Mouse (Mus musculus): ENCODE results near the gene Tmprss4. TPM values are rescaled to one million over a fixed set of nuclear protein-coding genes. Genes with fewer than 3 reads are reported as not detected.
A peak's percentile ranks its signal among the peaks of the same experiment; 100 is the strongest.

Gene Tmprss4
- total and polyA plus RNA-seq, 3 experiments: 0.82 TPM; not detected in 2

DNA sequence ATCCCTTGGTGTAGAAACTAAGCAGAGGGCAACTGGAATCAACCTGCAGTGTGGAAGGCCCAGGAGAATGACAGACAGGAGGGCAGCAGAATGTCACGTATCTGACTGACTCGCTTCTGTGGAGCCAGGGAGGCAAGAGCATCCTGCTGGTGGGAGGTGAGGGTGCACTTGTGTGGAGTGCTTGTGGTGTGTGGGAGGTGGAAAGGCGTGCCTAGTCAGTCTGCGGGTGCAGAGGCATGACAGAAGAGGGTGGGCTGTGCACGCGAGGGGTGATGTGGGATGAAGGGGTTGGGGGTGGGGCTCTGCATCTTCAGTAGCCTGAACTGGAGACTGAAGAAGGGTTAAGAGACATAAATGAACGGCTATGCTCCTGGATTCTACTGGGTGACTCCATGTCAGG, 50.5 kb downstream of the Tmprss4 start:
- 53% methylated on average over 7 of the region's 7 CpGs for WGBS

GRCm38 (mm10) chr9:45150933-45151332, 53.0 kb downstream of the Tmprss4 start:
- H3K36me3 ChIP-seq (ENCODE audit: control insufficient read depth, insufficient read depth, low read length): no peaks in the 10 kb centered on the region
- no peak overlapping the region for H3K9ac ChIP-seq (ENCODE audit: low read depth, low read length)
- TF ChIP-seq EP300 (IDR thresholded peaks at IDR 0.05; ENCODE audit: insufficient read depth, low read depth, low read length) (no peak), POLR2A (IDR thresholded peaks at IDR 0.05; ENCODE audit: insufficient read depth, low read depth, low read length) (no peak), CTCF (IDR thresholded peaks at IDR 0.05) (no peak)
- intact Hi-C loops (cut with DNase I): no loop called here
- no peaks in the 10 kb centered on the region for H3K79me2 ChIP-seq (replicated peaks; ENCODE audit: control insufficient read depth, insufficient read depth, low read length)
- H3K4me3 ChIP-seq: no peak overlapping the region
- WGBS: 63% methylated on average over 1 of the region's 1 CpGs
- no peak for DNase-seq
- no peaks in the 10 kb centered on the region for H3K4me1 ChIP-seq (ENCODE audit: control insufficient read depth, insufficient read depth, low read length)
- H3K27ac ChIP-seq: no peak overlapping the region
- H3K27me3 ChIP-seq (ENCODE audit: control insufficient read depth, insufficient read depth, low read length): no peaks in the 10 kb centered on the region; the same call in 1 of the 2 replicates

More for the DNA sequence above, 50.5 kb downstream of the Tmprss4 start:
- no peaks in the 10 kb centered on the region for H3K36me3 ChIP-seq (ENCODE audit: control insufficient read depth, insufficient read depth, low read length)
- H3K27me3 ChIP-seq (ENCODE audit: control insufficient read depth, insufficient read depth, low read length): no peaks in the 10 kb centered on the region
- no peak overlapping the region for H3K4me3 ChIP-seq
- intact Hi-C loops (cut with DNase I): no loop called here
- TF ChIP-seq POLR2A (IDR thresholded peaks at IDR 0.05; ENCODE audit: insufficient read depth, low read depth, low read length) (no peak), EP300 (IDR thresholded peaks at IDR 0.05; ENCODE audit: insufficient read depth, low read depth, low read length) (no peak), CTCF (IDR thresholded peaks at IDR 0.05) (no peak)
- H3K4me1 ChIP-seq (ENCODE audit: control insufficient read depth, insufficient read depth, low read length): no peaks in the 10 kb centered on the region
- DNase-seq: no peak
- no peak overlapping the region for H3K27ac ChIP-seq
- no peaks in the 10 kb centered on the region for H3K79me2 ChIP-seq (replicated peaks; ENCODE audit: control insufficient read depth, insufficient read depth, low read length)
- no peak overlapping the region for H3K9ac ChIP-seq (ENCODE audit: low read depth, low read length)

DNA sequence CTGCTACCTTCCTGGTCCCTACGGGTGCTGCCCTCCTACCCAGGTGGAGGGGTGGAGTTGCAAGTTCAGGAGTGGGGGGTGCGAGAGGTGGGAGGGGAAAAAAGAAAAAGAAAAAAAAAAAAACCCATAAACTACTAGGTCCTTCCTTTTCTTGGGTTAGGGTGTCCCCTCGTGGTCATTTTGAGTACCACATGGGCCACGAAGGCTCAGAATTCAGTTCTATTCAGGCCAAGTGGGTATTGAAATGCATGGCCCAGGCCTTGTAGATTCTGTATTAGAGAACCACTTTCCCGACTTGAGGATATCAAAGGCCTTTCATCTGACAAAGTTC, 57.7 kb downstream of the Tmprss4 start:
- TF ChIP-seq CTCF (IDR thresholded peaks at IDR 0.05) (peak; percentile 91; the same call in 1 of the 2 replicates), POLR2A (IDR thresholded peaks at IDR 0.05; ENCODE audit: insufficient read depth, low read depth, low read length) (no peak), EP300 (IDR thresholded peaks at IDR 0.05; ENCODE audit: insufficient read depth, low read depth, low read length) (0 out of 2 replicates have a peak, but pooled peaks have one; percentile 22)
- no peak overlapping the region for H3K4me3 ChIP-seq
- H3K27ac ChIP-seq: no peak overlapping the region
- H3K79me2 ChIP-seq (replicated peaks; ENCODE audit: control insufficient read depth, insufficient read depth, low read length): no peaks in the 10 kb centered on the region
- no peak overlapping the region for H3K9ac ChIP-seq (ENCODE audit: low read depth, low read length)
- DNase-seq: peak; percentile 40 to 71
- H3K27me3 ChIP-seq (ENCODE audit: control insufficient read depth, insufficient read depth, low read length): no peaks in the 10 kb centered on the region; the same call in 1 of the 2 replicates
- no peaks in the 10 kb centered on the region for H3K4me1 ChIP-seq (ENCODE audit: control insufficient read depth, insufficient read depth, low read length)
- H3K36me3 ChIP-seq (ENCODE audit: control insufficient read depth, insufficient read depth, low read length): no peaks in the 10 kb centered on the region
- intact Hi-C loops (cut with DNase I): loop anchor here (1.0 to 5.0 kb wide), 3 partner anchors 25 to 174 kb away; no protein-coding TSS in a partner anchor
- 0% methylated on average over 5 of the region's 5 CpGs for WGBS

- TF ChIP-seq EP300 (IDR thresholded peaks at IDR 0.05; ENCODE audit: insufficient read depth, low read depth, low read length) (no peak), CTCF (IDR thresholded peaks at IDR 0.05) (no peak), POLR2A (IDR thresholded peaks at IDR 0.05; ENCODE audit: insufficient read depth, low read depth, low read length) (no peak)
Observed at GRCm38 (mm10) chr9:45145533-45146266, 58.2 kb downstream of the Tmprss4 start.

GRCm38 (mm10) chr9:45142686-45143085, 61.2 kb downstream of the Tmprss4 start:
- Histone ChIP-seq H3K9ac (ENCODE audit: low read depth, low read length) (no peak overlapping the region), H3K27me3 (ENCODE audit: control insufficient read depth, insufficient read depth, low read length) (peaks cover 3% of the 10 kb centered on the region), H3K79me2 (replicated peaks; ENCODE audit: control insufficient read depth, insufficient read depth, low read length) (no peaks in the 10 kb centered on the region), H3K36me3 (ENCODE audit: control insufficient read depth, insufficient read depth, low read length) (no peaks in the 10 kb centered on the region), H3K27ac (no peak overlapping the region), H3K4me3 (no peak overlapping the region), H3K4me1 (ENCODE audit: control insufficient read depth, insufficient read depth, low read length) (no peaks in the 10 kb centered on the region)
- TF ChIP-seq POLR2A (IDR thresholded peaks at IDR 0.05; ENCODE audit: insufficient read depth, low read depth, low read length): no peak
- no peak for TF ChIP-seq EP300 (IDR thresholded peaks at IDR 0.05; ENCODE audit: insufficient read depth, low read depth, low read length)
- no peak for TF ChIP-seq CTCF (IDR thresholded peaks at IDR 0.05)
- intact Hi-C loops (cut with DNase I): no loop called here
- WGBS: 44% methylated on average over 3 of the region's 3 CpGs
- DNase-seq: no peak

More at GRCm38 (mm10) chr9:45145533-45146266, 58.2 kb downstream of the Tmprss4 start:
- WGBS: 9% methylated on average over 27 of the region's 27 CpGs
- H3K36me3 ChIP-seq (ENCODE audit: control insufficient read depth, insufficient read depth, low read length): no peaks in the 10 kb centered on the region
- intact Hi-C loops (cut with DNase I): loop anchor here (1.0 to 5.0 kb wide), 3 partner anchors 24 to 173 kb away; no protein-coding TSS in a partner anchor
- no peaks in the 10 kb centered on the region for H3K79me2 ChIP-seq (replicated peaks; ENCODE audit: control insufficient read depth, insufficient read depth, low read length)
- H3K27ac ChIP-seq: no peak overlapping the region
- no peaks in the 10 kb centered on the region; the same call in 1 of the 2 replicates for H3K27me3 ChIP-seq (ENCODE audit: control insufficient read depth, insufficient read depth, low read length)
- no peak for DNase-seq
- no peak overlapping the region for H3K4me3 ChIP-seq
- no peaks in the 10 kb centered on the region for H3K4me1 ChIP-seq (ENCODE audit: control insufficient read depth, insufficient read depth, low read length)
- no peak overlapping the region for H3K9ac ChIP-seq (ENCODE audit: low read depth, low read length)

GRCm38 (mm10) chr9:45140945-45141344, 62.9 kb downstream of the Tmprss4 start:
- 74% methylated on average over 7 of the region's 7 CpGs for WGBS

More at GRCm38 (mm10) chr9:45140945-45141344, 62.9 kb downstream of the Tmprss4 start:
- no peaks in the 10 kb centered on the region for H3K36me3 ChIP-seq (ENCODE audit: control insufficient read depth, insufficient read depth, low read length)
- peaks cover 3% of the 10 kb centered on the region for H3K27me3 ChIP-seq (ENCODE audit: control insufficient read depth, insufficient read depth, low read length)
- H3K79me2 ChIP-seq (replicated peaks; ENCODE audit: control insufficient read depth, insufficient read depth, low read length): no peaks in the 10 kb centered on the region
- intact Hi-C loops (cut with DNase I): no loop called here
- DNase-seq: no peak
- TF ChIP-seq CTCF (IDR thresholded peaks at IDR 0.05) (no peak), POLR2A (IDR thresholded peaks at IDR 0.05; ENCODE audit: insufficient read depth, low read depth, low read length) (no peak), EP300 (IDR thresholded peaks at IDR 0.05; ENCODE audit: insufficient read depth, low read depth, low read length) (no peak)
- no peaks in the 10 kb centered on the region for H3K4me1 ChIP-seq (ENCODE audit: control insufficient read depth, insufficient read depth, low read length)
- no peak overlapping the region for H3K4me3 ChIP-seq
- H3K9ac ChIP-seq (ENCODE audit: low read depth, low read length): no peak overlapping the region
- no peak overlapping the region for H3K27ac ChIP-seq

Measured in heart, adult 2 months (tissue).